Mouse (Mus musculus): Measurements from ENCODE around the gene Ndufs2. TPM values are rescaled to one million over a fixed set of nuclear protein-coding genes. Genes with fewer than 3 reads are reported as not detected.

The Ndufs2 gene
- polyA plus RNA-seq (2014; fragmentation: Illumina TruSeq; extraction: RNeasy Lipid Tissue Mini Kit (QIAGEN cat#74804); ENCODE audit: low read depth, low replicate concordance): 176 TPM

DNA sequence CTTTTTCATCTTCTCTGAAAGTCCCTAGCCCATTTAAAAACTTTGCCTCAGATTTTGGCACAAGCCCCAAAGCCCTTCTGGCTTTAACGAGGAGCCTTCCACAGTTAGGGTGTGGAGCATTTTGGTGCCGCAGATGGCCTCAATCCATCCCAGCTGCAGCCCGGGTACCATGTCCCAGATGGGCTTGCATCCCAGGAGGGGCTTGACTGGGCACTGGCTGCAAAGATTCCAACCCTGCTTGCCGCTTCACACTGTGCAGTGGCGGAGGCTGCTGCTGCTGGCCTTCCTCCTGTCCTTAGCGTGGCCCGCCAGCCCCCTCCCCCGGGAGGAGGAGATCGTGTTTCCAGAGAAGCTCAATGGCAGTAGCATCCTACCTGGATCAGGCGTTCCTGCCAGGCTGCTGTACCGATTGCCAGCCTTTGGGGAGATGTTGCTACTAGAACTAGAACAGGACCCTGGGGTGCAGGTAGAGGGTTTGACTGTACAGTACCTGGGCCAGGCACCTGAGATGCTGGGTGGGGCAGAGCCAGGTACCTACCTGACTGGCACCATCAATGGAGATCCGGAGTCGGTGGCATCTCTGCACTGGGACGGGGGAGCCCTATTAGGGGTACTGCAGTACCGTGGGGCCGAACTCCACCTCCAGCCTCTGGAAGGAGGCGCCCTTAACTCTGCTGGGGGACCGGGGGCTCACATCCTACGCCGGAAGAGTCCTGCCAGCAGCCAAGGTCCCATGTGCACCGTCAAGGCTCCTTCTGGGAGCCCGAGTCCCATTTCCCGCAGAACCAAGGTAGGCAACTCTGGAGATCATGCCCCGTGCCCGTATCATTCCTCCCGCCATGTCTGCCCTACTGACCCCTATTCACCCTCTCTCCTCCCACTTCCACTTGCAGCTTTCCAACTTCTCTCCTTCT is at the start of gene Ndufs2:
Gene Ndufs2, minus strand, starts transcription at position 709 of the 914 bp plus-strand sequence.

DNA sequence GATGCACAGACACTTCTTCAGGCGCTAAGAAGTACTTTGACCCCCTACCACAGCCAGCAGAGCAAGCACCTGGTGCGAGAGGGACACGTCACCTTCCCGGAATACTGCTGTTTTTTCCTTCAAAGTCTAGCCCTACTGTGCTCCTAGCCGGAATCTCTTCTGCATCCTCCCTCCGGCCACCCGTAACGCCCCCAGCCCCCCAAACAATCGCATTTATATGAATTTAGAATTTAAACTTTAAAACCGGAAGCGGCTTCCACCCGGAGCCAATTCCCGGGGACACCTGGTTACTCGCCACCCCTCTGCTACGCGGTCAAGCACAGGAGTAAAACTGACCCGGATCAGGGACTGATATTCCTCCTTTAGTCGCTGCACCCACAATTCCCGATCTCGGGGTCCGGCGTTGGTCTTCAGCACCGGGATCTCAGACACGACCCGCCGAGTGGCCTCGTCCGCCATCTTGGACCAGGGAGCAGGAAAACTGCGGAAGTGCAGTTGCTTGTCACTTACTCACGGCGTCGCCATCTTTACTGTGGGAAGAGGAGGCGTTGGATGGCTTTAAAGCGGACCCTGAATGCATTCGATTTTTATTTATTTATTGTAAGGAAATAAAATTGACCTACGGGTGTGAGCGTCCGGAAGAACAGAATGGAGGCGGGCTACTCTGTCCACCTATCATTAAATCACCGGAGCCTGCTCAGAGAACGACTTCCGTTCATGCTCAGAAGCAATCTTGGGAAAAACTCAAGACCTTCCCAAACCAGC is 43.3 kb upstream of the Ndufs2 start, which contains the start of gene Ufc1:
Gene Ufc1, minus strand, starts transcription at position 727 of the 765 bp plus-strand sequence.

DNA sequence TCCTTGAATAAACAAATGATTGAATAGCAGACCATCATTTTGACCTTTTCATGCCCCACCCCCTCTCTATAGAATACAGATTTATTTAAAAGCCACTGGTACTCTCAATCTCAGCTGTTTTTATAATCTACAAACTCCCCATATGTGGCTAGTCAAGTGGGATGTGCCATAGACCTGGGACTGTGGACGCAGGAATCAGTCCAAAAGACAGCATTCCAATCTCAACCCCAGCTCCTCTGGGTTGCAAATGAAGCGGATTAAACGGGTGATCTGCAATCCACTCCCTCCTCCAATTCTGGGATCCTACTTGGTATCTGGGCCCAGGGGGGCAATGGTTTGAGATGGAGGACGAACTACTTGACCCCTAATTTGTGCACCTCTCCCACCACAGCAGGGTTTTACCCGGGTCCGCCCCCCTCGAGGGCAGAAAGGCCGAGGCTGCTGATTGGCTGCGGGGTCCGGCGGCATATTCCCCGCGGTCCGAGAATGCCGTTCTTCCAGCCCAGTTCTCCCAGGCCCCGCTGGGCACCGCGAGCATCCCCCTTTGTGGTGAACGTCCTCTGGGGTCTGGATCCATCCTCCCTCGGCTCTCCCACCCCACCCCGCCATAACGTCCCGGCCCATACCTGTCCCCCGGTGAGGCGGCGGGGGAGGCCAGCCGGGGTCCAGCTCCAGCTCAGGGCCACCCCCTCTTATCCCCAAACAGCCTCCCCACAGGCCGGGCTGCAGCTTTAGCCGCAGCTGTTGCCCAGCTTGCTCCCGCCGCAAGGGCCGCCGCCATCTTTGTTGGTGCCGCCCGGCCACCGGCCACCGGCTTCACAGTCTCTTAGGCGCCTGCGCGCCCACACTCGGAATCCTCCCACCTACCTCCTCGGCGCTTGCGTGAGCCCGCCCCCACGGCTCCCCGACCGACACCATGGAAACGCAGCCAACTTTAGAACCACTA is 36.2 kb upstream of the Ndufs2 start, which contains the start of gene Usp21:
Gene Usp21, minus strand, starts transcription at position 856 of the 946 bp plus-strand sequence.

DNA sequence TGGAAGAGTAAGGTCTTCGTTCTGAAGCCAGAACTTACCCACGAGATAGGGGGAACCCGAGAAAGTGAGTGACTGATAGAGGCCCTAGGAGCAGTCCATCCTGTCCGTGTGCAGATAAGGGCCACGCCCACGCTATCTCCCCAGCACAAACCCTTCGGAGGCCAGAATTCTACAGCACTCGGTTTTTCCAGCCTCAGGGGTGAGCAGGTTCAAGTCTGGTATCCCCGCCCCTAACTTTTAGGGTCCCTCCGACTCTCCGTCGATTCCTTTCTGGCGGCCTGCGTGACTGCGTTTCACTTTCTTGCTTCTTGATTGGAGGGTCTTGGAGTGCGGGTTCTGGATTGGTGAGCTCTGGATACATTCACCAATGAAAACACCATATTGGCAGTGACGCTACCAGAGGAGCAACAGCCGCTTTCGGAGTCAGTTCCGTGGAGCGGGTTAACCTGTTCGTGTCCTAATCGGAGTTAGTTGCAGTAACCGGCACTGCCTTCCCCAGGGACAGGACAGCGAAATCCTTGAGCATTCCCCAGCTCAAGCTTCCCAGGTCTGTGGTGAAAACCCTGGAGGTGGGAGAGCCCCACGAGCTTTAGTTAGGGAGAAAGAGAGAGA is 29.8 kb upstream of the Ndufs2 start, which contains the start of gene Ppox:
Gene Ppox, minus strand, starts transcription at position 271 of the 612 bp plus-strand sequence.

DNA sequence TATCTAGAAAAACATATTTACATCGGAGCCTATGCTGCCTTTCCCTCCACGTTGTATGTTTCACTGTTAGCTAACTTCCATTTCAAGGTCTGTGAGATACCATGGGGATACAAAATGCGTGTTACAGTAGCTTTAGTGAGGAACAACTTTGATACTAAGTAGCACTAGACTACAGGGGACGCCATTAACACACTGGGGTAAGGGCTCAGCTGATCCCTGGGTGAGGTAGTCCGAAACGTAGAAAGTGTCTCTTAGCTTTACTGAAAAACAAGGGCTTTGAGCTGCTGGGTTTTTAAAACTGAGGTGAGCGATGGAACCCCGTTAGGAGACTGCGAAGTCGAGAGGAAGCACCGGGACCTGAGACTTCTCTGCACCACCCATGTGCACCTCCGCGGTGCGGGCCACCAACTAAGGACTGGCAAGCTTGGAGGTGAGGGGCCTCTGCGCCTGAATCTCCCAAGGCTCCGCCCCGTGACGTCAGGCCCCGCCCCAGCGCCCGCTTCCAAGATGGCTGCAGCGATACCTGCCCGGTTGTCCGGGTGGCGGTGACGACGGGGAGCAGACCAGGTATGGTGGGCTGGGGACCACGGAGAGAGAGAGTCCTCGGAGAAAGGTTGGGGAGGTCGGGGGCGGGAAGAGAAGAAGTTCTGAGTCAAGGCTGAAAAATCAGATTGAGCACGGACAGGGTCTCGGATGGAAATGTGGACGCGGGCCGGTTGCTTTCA is 18.8 kb upstream of the Ndufs2 start, which contains the start of gene B4galt3:
Gene B4galt3, plus strand, starts transcription at position 481 of the 725 bp plus-strand sequence.

DNA sequence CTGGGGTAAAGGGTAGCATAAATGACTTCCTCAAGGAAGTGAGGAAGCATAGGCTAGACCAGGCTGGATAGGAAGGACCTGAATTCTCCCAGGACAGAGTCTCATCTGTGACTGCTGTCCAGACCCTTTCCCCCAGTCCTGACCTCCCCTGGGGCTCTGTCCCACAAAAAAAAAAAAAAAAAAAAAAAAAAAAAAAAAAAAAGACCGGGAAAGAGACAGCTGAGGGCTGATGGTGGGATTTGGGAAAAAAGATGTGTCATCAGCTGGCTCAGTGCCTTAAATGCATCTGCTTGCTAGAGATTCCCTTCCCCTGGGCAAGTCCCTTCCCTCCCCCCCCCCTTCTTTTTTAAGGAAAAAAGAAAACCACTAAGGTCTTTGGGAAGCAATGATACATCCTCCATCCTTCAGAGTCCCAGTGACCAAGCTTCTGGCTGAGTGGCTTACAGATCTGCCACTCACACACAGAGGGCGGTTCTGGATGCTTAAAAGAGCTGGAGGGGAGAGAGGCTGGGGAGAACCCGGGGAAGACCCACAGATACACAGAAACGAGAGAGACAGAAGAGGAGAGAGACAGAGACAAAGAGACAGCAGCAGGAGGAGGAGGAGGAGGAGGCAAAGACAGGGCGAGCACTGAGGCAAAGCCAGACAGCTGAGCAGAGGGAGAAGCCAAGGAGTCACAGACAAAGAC is 1.1 kb downstream of the Ndufs2 start, which contains the start of gene Adamts4:
Gene Adamts4, plus strand, starts transcription at position 509 of the 688 bp plus-strand sequence.

DNA sequence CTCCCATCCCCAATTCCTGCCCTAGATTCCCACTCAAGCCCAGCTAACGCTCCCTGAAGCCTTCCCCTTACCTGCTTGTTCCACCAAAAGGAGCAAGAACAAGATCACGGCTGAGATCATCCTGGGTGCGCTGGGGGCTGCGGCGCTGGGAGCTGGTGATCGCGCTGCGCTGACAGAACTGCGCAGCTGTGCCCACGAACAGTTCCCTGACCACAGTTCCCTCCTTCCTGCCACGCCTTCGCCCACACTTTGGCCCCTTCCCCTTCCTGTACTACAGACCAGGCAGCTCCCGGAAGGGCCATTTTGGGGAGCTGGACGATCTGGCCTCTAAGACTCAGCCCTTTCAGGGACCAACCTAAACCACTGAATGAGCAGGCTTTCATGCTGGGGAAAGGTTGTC is 17.1 kb downstream of the Ndufs2 start, which contains the start of gene Fcer1g:
Gene Fcer1g, minus strand, starts transcription at position 240 of the 400 bp plus-strand sequence.

DNA sequence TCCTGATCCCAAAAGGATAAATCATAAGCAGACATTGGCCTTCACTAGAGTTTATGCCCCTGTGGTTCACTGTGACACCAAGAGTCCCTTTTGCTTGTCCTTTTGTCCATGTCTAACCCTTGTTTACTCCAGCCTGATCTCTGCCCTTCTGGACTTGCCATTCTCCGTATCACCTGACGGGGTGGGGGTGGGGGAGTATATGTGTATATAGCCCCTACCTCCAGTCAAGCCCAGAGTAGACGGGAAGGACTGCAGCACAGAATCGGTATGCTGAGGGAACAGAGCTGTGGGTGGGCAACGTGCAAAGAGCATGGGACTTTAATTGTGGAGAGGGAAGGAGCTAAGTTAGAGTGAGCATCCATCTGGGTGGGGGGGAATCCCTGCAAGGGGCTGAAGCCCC is 26.3 kb downstream of the Ndufs2 start, which contains the start of gene Apoa2:
Gene Apoa2, plus strand, starts transcription at position 198 of the 400 bp plus-strand sequence.

DNA sequence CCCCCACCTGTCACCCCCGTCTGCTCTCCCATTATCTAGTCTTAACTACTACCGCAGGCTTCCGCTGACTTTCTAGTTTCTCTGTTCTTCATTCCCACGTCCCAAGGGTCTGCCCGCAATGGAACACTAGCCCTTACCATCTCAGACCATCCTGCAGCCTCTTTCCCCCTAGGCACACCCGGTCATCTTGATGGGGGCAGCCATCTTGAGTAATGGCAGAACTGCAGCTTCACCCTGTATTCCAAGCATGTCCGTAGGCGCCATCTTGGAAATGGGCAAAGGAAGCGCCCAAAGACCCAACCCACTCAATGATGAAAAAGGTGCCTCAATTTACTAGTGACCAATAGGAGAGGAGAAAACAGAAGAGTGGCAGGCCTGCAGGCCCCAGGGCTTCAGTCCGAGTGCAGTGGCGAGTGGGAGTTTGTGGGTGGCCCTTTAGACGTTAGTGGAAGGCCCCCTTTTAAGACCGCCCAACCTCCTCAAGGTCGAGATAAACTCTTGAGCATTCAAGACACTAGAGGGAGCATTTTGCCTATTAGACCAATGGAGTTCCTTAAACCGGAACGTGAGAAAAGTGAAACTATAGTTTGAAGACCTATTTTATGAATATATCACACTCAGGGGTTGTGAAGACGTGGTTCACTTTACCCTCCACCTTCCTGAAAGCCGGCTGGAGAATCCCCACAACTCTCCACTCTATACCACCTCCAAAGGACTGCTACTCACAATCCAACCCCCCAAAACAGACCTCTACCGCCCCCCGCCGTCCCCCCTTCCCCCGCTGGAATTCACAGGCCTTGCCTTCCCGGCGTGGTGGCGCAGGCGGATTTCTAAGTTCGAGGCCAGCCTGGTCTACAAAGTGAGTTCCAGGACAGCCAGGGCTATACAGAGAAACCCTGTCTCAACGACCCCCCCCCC is 28.7 kb downstream of the Ndufs2 start, which contains the start of gene Tomm40l:
Gene Tomm40l, minus strand, starts transcription at position 277 of the 918 bp plus-strand sequence.

DNA sequence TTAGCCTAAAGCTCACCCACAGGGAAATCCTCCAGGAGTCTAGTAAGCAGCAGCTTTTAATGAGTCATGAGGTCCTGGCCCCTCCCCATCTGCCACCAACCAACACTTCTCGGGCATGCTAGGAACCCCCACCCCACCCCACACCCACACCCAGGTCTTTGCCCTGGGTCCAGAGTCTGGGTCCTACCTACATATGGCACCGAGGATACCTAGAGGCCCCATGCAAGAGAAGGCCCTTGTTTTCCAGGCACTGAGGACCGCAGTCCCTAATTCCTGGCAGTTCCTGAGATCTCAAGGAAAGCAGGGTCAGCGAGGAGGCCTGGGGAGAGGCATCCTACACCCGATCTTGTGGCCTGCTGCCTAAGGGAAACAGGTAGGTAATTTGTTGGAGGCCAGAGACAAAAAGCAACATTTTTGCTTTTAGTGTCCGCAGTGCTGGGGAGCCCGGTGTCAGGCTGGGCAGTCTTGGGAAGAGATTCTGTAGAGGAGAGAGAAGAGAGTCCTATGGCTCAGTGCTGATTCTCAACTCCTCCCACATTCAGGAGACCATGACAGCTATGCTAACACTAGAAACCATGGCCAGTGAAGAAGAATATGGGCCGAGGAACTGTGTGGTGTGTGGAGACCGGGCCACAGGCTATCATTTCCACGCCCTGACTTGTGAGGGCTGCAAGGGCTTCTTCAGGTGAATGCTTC is 37.2 kb downstream of the Ndufs2 start, which contains the start of gene Nr1i3:
Gene Nr1i3, plus strand, starts transcription at position 170 of the 696 bp plus-strand sequence.

DNA sequence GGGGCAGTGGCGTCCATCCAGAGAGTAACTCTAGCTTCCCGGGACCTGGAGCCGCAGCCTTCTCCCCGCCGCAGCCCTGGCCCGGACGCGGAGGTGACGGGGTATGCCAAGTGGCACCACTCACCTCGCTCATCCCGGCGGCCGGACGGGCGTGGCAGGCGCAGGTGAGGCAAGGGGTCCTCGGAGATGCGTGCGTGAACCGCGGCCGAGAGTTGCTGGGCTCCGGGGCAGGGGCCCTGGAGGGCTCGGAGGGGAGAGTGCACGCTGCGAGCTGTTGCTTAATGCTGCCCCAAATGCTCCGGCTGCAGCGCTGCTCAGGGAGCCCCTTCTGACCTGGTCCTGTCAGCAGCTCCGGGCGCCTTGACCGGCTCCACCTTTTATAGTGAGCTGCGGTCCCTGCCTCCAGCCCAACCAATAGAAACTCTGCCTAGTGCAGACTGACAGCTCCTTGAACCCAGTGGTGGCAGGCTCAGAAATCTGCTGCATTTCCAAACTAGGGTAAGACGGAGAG is 55.2 kb downstream of the Ndufs2 start, which contains the start of gene Pcp4l1:
Gene Pcp4l1, minus strand, starts transcription at position 382 of the 511 bp plus-strand sequence.

Other genes starting within 250 kb of the Ndufs2 start
- 2.0 TPM for gene Fcgr4, start 232.5 kb downstream of the Ndufs2 start, polyA plus RNA-seq (2014; fragmentation: Illumina TruSeq; extraction: RNeasy Lipid Tissue Mini Kit (QIAGEN cat#74804); ENCODE audit: low read depth, low replicate concordance)
- 42.1 TPM for gene Fcgr3, start 186.5 kb downstream of the Ndufs2 start, polyA plus RNA-seq (2014; fragmentation: Illumina TruSeq; extraction: RNeasy Lipid Tissue Mini Kit (QIAGEN cat#74804); ENCODE audit: low read depth, low replicate concordance)
- gene Cfap126, start 137.5 kb downstream of the Ndufs2 start, polyA plus RNA-seq (2014; fragmentation: Illumina TruSeq; extraction: RNeasy Lipid Tissue Mini Kit (QIAGEN cat#74804); ENCODE audit: low read depth, low replicate concordance): 23.4 TPM
- 135 TPM for gene Sdhc, start 100.8 kb downstream of the Ndufs2 start, polyA plus RNA-seq (2014; fragmentation: Illumina TruSeq; extraction: RNeasy Lipid Tissue Mini Kit (QIAGEN cat#74804); ENCODE audit: low read depth, low replicate concordance)
- gene Mpz, start 100.7 kb downstream of the Ndufs2 start, polyA plus RNA-seq (2014; fragmentation: Illumina TruSeq; extraction: RNeasy Lipid Tissue Mini Kit (QIAGEN cat#74804); ENCODE audit: low read depth, low replicate concordance): 1.9 TPM
- 16.3 TPM for gene Pcp4l1, start 55.1 kb downstream of the Ndufs2 start, polyA plus RNA-seq (2014; fragmentation: Illumina TruSeq; extraction: RNeasy Lipid Tissue Mini Kit (QIAGEN cat#74804); ENCODE audit: low read depth, low replicate concordance)
- not detected for gene Nr1i3, start 37.4 kb downstream of the Ndufs2 start, polyA plus RNA-seq (2014; fragmentation: Illumina TruSeq; extraction: RNeasy Lipid Tissue Mini Kit (QIAGEN cat#74804); ENCODE audit: low read depth, low replicate concordance)
- 23.7 TPM for gene Tomm40l, start 28.9 kb downstream of the Ndufs2 start, polyA plus RNA-seq (2014; fragmentation: Illumina TruSeq; extraction: RNeasy Lipid Tissue Mini Kit (QIAGEN cat#74804); ENCODE audit: low read depth, low replicate concordance)
- 1.1 TPM for gene Apoa2, start 26.3 kb downstream of the Ndufs2 start, polyA plus RNA-seq (2014; fragmentation: Illumina TruSeq; extraction: RNeasy Lipid Tissue Mini Kit (QIAGEN cat#74804); ENCODE audit: low read depth, low replicate concordance)
- gene Fcer1g, start 17.0 kb downstream of the Ndufs2 start, polyA plus RNA-seq (2014; fragmentation: Illumina TruSeq; extraction: RNeasy Lipid Tissue Mini Kit (QIAGEN cat#74804); ENCODE audit: low read depth, low replicate concordance): 58.9 TPM
- 1.8 TPM for gene Adamts4, start 967 bp downstream of the Ndufs2 start, polyA plus RNA-seq (2014; fragmentation: Illumina TruSeq; extraction: RNeasy Lipid Tissue Mini Kit (QIAGEN cat#74804); ENCODE audit: low read depth, low replicate concordance)
- 40.5 TPM for gene B4galt3, start 18.9 kb upstream of the Ndufs2 start, polyA plus RNA-seq (2014; fragmentation: Illumina TruSeq; extraction: RNeasy Lipid Tissue Mini Kit (QIAGEN cat#74804); ENCODE audit: low read depth, low replicate concordance)
- 43.4 TPM for gene Ppox, start 29.8 kb upstream of the Ndufs2 start, polyA plus RNA-seq (2014; fragmentation: Illumina TruSeq; extraction: RNeasy Lipid Tissue Mini Kit (QIAGEN cat#74804); ENCODE audit: low read depth, low replicate concordance)
- 28.1 TPM for gene Usp21, start 36.6 kb upstream of the Ndufs2 start, polyA plus RNA-seq (2014; fragmentation: Illumina TruSeq; extraction: RNeasy Lipid Tissue Mini Kit (QIAGEN cat#74804); ENCODE audit: low read depth, low replicate concordance)
- gene Ufc1, start 43.6 kb upstream of the Ndufs2 start, polyA plus RNA-seq (2014; fragmentation: Illumina TruSeq; extraction: RNeasy Lipid Tissue Mini Kit (QIAGEN cat#74804); ENCODE audit: low read depth, low replicate concordance): 139 TPM
- gene Dedd, start 77.8 kb upstream of the Ndufs2 start, polyA plus RNA-seq (2014; fragmentation: Illumina TruSeq; extraction: RNeasy Lipid Tissue Mini Kit (QIAGEN cat#74804); ENCODE audit: low read depth, low replicate concordance): 39.7 TPM
- gene Nit1, start 94.3 kb upstream of the Ndufs2 start, polyA plus RNA-seq (2014; fragmentation: Illumina TruSeq; extraction: RNeasy Lipid Tissue Mini Kit (QIAGEN cat#74804); ENCODE audit: low read depth, low replicate concordance): 95.7 TPM
- gene Pfdn2, start 94.3 kb upstream of the Ndufs2 start, polyA plus RNA-seq (2014; fragmentation: Illumina TruSeq; extraction: RNeasy Lipid Tissue Mini Kit (QIAGEN cat#74804); ENCODE audit: low read depth, low replicate concordance): 72.2 TPM
- 5.5 TPM for gene Klhdc9, start 109.4 kb upstream of the Ndufs2 start, polyA plus RNA-seq (2014; fragmentation: Illumina TruSeq; extraction: RNeasy Lipid Tissue Mini Kit (QIAGEN cat#74804); ENCODE audit: low read depth, low replicate concordance)
- gene Nectin4, start 118.7 kb upstream of the Ndufs2 start, polyA plus RNA-seq (2014; fragmentation: Illumina TruSeq; extraction: RNeasy Lipid Tissue Mini Kit (QIAGEN cat#74804); ENCODE audit: low read depth, low replicate concordance): 27.6 TPM
- gene Arhgap30, start 137.6 kb upstream of the Ndufs2 start, polyA plus RNA-seq (2014; fragmentation: Illumina TruSeq; extraction: RNeasy Lipid Tissue Mini Kit (QIAGEN cat#74804); ENCODE audit: low read depth, low replicate concordance): 6.5 TPM
- gene Usf1, start 159.9 kb upstream of the Ndufs2 start, polyA plus RNA-seq (2014; fragmentation: Illumina TruSeq; extraction: RNeasy Lipid Tissue Mini Kit (QIAGEN cat#74804); ENCODE audit: low read depth, low replicate concordance): 59.3 TPM
- gene Tstd1, start 167.5 kb upstream of the Ndufs2 start, polyA plus RNA-seq (2014; fragmentation: Illumina TruSeq; extraction: RNeasy Lipid Tissue Mini Kit (QIAGEN cat#74804); ENCODE audit: low read depth, low replicate concordance): 9.5 TPM
- gene F11r, start 186.1 kb upstream of the Ndufs2 start, polyA plus RNA-seq (2014; fragmentation: Illumina TruSeq; extraction: RNeasy Lipid Tissue Mini Kit (QIAGEN cat#74804); ENCODE audit: low read depth, low replicate concordance): 71.7 TPM

Data from adipose tissue, adult 10 weeks (tissue).